Mouse (Mus musculus) embryo, embryonic 11.5 days (tissue): ENCODE measurements around the gene OR5BS1P.
A peak's percentile ranks its signal among the peaks of the same experiment; 100 is the strongest.
"Not testable (repeated sequence)": the region's sequence is repeated elsewhere in the genome, so short reads cannot be mapped to it uniquely, and the experiment has no call there.

Source experiments
- DNase-seq: peaks from one replicate; pipeline ENCODE4 v3.0.0-alpha.2; 2012; ENCODE audit warnings: low read depth, low spot score

The OR5BS1P gene

DNA sequence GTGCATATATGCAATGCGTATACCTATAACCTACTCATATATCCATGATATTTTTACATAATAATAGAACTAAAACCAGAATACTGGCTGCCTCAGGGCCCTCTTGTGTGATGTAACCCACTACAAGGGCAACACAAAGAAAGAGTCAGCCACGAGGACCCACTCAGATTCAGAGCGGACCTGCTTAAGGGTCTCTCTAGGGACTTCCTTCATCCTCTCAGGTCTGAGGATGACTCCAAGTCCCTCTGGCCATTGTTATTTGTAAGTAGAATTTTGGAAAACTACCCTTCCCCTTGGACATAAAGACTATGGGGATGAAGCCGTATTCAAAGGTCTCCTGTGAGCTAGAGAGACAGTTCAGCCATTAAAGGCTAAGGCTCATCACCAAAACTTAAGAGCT lies at the start of gene OR5BS1P:
TSS of gene OR5BS1P (plus strand) at position 301 of the 400 bp plus-strand sequence.
- DNase-seq, result no peak

DNA sequence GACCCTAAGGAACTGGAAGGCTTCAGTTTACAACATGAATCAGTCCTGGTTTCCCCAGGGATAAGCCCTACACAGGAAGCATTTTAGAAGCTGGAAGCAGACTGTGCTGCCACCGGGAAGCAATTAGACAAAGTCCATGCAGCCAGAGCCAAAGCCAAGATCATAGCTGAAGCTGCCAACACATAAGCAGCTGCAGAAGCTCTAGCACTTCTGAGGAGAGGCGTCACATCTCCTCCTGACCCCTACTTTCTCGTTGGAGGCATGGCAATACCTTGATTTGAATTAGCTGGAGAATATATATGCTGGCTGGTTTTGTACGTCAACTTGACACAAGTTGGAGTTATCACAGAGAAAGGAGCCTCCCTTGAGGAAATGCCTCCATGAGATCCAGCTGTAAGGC lies 48.8 kb upstream of the OR5BS1P start:
- no peak for DNase-seq

DNA sequence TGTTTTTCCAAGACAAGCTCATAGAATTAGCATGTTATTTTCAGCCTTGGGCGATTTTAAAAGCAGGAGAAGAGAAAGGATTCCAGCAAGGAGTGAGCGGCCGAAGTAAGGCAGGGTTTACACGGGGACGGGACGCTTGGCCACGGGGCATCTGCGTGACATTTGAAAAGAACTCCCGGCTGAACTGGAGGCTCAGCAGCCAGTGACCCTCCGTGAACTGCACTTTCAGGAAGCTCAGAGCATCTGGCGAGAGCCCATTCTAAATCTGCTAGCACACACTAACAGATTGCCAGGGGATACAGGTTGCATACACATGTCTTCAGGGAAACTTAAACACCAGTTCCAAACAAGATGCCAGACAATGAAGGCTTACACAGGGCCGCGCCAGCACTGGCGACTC lies 45.4 kb upstream of the OR5BS1P start:
- no peak for DNase-seq

GRCm38 (mm10) chr15:98424753-98425152 lies 44.9 kb upstream of the OR5BS1P start:
- no peak for DNase-seq

- DNase-seq, result no peak
Observed at GRCm38 (mm10) chr15:98425188-98425587, 44.5 kb upstream of the OR5BS1P start.

DNA sequence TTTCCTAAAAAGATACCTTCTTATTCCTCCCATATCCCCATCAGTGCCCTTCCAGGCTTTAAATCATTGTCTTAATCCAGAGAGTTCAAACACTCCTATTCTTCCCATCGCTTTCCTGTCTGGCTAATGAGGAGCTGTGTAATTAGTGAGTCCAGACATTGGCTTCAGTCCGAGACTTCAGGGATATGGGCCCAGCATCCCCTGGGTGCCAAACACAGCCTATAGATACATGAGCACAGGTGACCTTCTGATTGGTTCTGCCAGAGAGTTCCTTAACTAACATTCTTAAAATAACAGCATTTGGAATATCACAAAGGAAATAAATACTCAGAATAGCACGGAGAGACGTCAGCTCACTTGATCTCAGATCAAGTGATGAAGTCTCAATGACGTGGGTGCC lies 38.8 kb upstream of the OR5BS1P start, which contains the start of gene Olfr282:
TSS of gene Olfr282 (plus strand) at position 301 of the 400 bp plus-strand sequence.
- DNase-seq, result not testable (repeated sequence)

GRCm38 (mm10) chr15:98444561-98444960 lies 25.1 kb upstream of the OR5BS1P start:
- DNase-seq, result no peak

DNA sequence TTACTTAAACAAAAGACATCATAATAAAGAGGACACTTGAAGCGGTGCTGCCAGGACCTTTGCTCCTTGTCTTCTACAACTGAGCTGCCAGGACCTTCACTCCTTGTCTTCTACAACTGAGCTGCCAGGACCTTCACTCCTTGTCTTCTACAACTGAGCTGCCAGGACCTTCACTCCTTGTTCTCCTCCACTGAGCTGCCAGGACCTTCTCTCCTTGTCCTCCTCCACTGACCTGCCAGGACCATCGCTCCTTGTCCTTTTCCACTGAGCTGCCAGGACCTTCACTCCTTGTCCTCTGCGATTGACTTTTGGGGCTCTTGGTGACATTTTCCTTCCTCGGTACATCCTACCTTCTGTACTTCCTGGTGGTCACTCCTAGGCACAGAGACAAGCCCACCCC lies 21.2 kb upstream of the OR5BS1P start:
- no peak for DNase-seq

DNA sequence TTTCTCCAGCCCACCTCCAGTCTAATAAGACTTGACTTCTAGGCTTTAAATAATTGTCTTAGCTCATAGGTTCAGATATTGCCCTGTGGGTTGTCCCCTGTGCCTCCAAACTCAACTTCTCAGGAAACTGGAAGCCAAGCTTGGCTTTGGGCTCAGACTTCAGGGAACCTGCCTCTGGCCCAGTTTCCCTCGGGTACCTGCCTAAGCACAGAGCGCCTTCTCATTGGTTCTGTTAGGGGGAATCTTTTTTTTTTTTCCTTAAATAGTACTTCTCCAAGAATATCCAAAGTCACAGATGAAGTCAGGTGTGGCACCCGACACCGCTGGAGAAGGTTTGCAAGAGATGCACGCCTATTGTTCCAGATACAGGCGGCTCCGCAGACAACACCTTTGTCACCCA lies 17.4 kb upstream of the OR5BS1P start, which contains the start of gene Olfr281:
TSS of gene Olfr281 (plus strand) at position 301 of the 400 bp plus-strand sequence.
- no peak for DNase-seq

- DNase-seq, result no peak
Observed at GRCm38 (mm10) chr15:98471539-98471938, 1.8 kb downstream of the OR5BS1P start.

DNA sequence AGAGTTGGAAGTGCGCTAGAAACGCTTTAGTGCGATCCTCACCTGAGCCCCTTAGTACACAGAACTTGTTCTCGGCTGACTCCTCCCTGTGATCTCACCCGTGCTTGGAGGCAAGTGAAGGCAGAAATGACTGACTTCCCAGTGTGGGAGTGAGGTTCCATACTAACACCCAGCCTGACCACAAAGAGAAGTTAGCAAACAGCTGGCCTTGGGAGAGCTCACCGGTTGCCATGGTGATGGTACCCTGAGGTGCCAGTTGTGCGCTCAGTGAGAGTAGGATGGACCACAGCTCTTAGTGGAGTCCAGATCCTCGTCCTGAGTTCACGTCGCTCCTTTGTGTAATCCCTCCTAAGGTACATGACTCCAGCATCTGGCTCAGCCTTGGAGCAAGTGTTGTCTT lies 5.3 kb downstream of the OR5BS1P start:
- DNase-seq, result no peak

- no peak for DNase-seq
Observed at GRCm38 (mm10) chr15:98475382-98475781, 5.7 kb downstream of the OR5BS1P start.

DNA sequence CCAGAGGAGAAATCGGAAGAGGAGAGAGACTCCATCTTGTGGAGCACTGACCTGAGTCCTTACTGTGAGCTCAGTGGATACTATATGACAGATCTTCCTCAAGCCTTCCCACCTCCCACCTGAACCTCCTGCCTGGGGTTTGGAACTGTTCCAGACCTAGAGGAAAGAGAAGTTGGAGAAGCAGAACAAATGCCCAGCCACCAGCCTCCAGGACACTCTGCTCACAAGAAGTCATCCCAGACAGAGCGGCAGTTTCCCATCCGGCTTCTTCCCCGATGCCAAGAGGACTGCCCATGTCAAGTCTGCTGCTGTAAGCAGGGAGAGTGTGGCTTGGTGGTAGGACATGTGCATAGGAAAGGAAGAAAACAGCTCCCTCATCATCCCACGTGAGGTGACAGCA lies 6.6 kb downstream of the OR5BS1P start:
- DNase-seq, result no peak

GRCm38 (mm10) chr15:98479568-98480102 lies 9.9 kb downstream of the OR5BS1P start:
- DNase-seq, result no peak

- DNase-seq, result no peak
Observed at GRCm38 (mm10) chr15:98482701-98483100, 13.0 kb downstream of the OR5BS1P start, which contains the start of gene Lalba. Lalba (minus strand) TSS chr15:98482721.

DNA sequence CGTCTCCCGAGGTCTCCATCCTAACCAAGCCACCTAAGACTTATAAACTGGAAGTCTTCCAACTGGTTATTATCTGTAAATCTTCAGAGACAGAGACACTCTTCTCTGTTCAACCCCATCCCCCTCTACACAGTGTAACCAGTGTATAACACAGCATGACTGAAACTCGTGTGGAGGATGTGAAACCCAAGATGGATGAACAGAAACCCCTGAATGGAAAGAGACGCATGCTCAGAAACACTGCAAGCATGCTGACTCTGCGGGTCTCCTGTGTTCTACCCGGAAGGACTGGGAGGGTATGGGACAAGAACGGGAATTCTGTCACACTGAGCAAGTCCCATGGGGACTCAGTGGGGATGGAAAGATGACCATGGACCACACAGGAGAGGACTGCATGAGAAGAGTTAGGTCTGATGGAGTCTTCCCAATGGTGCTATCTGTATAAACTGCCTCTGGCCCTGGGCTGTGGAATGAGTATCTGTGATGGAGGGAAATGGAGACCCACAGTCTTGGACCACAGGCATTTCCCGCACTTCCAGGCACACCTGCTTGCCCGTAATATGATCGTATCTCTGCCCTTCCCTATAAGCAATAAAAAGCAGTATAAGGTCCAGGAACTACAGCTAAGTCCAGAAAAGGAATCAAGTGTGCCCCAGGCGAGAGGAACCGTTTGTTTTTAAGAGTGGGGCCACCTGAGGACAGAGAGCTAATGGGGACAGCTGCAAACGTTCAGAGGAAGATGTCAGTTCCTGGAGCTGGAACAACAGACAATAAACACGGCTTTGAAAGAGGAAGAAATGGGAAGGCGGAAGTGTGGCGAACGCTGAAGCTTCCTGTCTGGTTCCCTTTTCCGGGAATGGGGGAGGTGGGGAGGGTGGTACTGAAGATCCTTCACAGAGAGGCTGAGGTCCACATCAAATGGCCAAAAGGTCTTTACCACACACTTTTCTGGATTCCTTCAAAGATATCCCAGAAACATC lies 14.5 kb downstream of the OR5BS1P start:
- DNase-seq, result no peak

- no peak for DNase-seq
Observed at GRCm38 (mm10) chr15:98486433-98487021, 16.8 kb downstream of the OR5BS1P start.

DNA sequence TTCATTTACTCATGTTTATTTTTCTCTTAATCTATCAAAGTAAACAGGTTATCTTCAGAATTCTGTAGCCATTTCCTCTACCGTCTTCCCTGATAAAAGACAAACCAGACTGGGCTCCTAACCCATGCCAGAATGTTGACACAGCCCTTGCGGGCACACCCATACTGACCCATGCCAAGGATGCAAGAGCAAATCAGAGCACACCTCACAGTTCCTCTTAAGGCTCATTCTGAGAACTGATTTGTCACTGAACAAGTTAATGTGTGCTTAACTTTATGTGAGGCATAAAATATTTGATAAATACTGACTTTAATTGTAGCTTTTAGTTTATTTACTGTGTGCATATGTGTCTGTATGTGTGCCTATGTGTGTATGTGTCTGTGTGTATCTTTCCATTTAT lies 21.6 kb downstream of the OR5BS1P start:
- DNase-seq, result no peak

GRCm38 (mm10) chr15:98492102-98492501 lies 22.4 kb downstream of the OR5BS1P start, which contains the start of gene Olfr279:
Olfr279 (plus strand) TSS chr15:98492402.
- DNase-seq, result no peak

- no peak for DNase-seq
Observed at GRCm38 (mm10) chr15:98497631-98498030, 27.9 kb downstream of the OR5BS1P start.

GRCm38 (mm10) chr15:98503317-98503716 lies 33.6 kb downstream of the OR5BS1P start:
- DNase-seq, result no peak

DNA sequence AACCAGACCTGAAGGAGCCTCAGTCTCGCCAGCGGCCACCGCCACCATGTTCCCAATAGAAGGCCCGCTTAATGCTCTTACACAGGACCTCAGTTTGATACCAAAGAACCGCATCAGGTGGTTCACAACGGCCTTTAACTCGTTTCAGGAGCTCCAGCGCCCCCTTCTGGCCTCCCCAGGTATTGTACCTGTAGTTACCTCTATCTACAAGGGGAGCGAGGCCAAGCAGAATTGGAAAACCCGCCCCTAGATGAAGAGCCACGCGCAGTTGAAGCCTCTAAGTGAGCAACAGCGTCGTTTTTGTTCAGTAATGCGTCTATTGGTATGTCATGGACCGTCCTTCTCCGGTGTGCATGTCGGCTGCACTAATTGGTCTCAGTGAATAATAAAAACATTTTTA lies 34.8 kb downstream of the OR5BS1P start:
- DNase-seq, result peak; percentile 51
